Mouse (Mus musculus) kidney, adult 2 months (tissue): ENCODE measurements at regions not wholly inside any gene's neighbourhood (a gene's known extent, or its start where the extent isn't known, plus 50 kb on each side); places are given as distances from the start of the nearest gene placed in this dataset.

Source experiments
- CTCF ChIP-seq: fragments of 200-500 bp; conservative IDR thresholded peaks from 2 replicates; pipeline ENCODE4 v1.5.1; 2011; ENCODE audit warnings: low read depth, mild to moderate bottlenecking, control low read depth, low read length, moderate library complexity, mixed read lengths; ENCODE audit not compliant: insufficient read depth, insufficient read length
- POLR2A ChIP-seq: fragments of 200-500 bp; IDR thresholded peaks from one replicate; pipeline ENCODE4 v1.6.1; 2011; ENCODE audit warnings: low read depth, low read length, control low read depth

- TF ChIP-seq CTCF (no peak), POLR2A (no peak)
Measured at GRCm38 (mm10) chr3:42213163-42213562, 470.8 kb downstream of the D3Ertd751e start.
